Mouse (Mus musculus): ENCODE measurements at regions not wholly inside any gene's neighbourhood (a gene's known extent, or its start where the extent isn't known, plus 50 kb on each side); places are given as distances from the start of the nearest gene placed in this dataset.

GRCm38 (mm10) chr9:79392020-79392419, 326.6 kb downstream of the Col12a1 start:
- no peak for DNase-seq (ENCODE audit: low read depth, low spot score)

GRCm38 (mm10) chr9:79414989-79415388, 303.6 kb downstream of the Col12a1 start:
- DNase-seq (ENCODE audit: low read depth, low spot score), result no peak

- no peak for DNase-seq (ENCODE audit: low read depth, low spot score)
Measured at GRCm38 (mm10) chr9:79430417-79430816, 288.2 kb downstream of the Col12a1 start.

- no peak for DNase-seq (ENCODE audit: low read depth, low spot score)
Measured at GRCm38 (mm10) chr9:79437636-79438035, 281.0 kb downstream of the Col12a1 start.

GRCm38 (mm10) chr9:79439233-79439960, 279.2 kb downstream of the Col12a1 start:
- no peak for DNase-seq (ENCODE audit: low read depth, low spot score)

GRCm38 (mm10) chr9:79455226-79455625, 263.4 kb downstream of the Col12a1 start:
- no peak for DNase-seq (ENCODE audit: low read depth, low spot score)

- DNase-seq (ENCODE audit: low read depth, low spot score), result no peak
Measured at GRCm38 (mm10) chr9:79479118-79479517, 239.5 kb downstream of the Col12a1 start.

GRCm38 (mm10) chr9:79500253-79500652, 218.4 kb downstream of the Col12a1 start:
- DNase-seq (ENCODE audit: low read depth, low spot score), result no peak

GRCm38 (mm10) chr9:79502034-79502433, 216.6 kb downstream of the Col12a1 start:
- DNase-seq (ENCODE audit: low read depth, low spot score), result no peak

- no peak for DNase-seq (ENCODE audit: low read depth, low spot score)
Measured at GRCm38 (mm10) chr9:79516384-79516783, 202.2 kb downstream of the Col12a1 start.

- DNase-seq (ENCODE audit: low read depth, low spot score), result no peak
Measured at GRCm38 (mm10) chr9:79517461-79517860, 201.2 kb downstream of the Col12a1 start.

- DNase-seq (ENCODE audit: low read depth, low spot score), result no peak
Measured at GRCm38 (mm10) chr9:79518640-79519039, 200.0 kb downstream of the Col12a1 start.

GRCm38 (mm10) chr9:79520498-79520897, 198.1 kb downstream of the Col12a1 start:
- no peak for DNase-seq (ENCODE audit: low read depth, low spot score)

GRCm38 (mm10) chr9:79523054-79523453, 195.6 kb downstream of the Col12a1 start:
- no peak for DNase-seq (ENCODE audit: low read depth, low spot score)

- DNase-seq (ENCODE audit: low read depth, low spot score), result no peak
Measured at GRCm38 (mm10) chr9:79525000-79525399, 193.6 kb downstream of the Col12a1 start.

- no peak for DNase-seq (ENCODE audit: low read depth, low spot score)
Measured at GRCm38 (mm10) chr9:79526390-79526789, 192.2 kb downstream of the Col12a1 start.

- no peak for DNase-seq (ENCODE audit: low read depth, low spot score)
Measured at GRCm38 (mm10) chr9:79527331-79527730, 191.3 kb downstream of the Col12a1 start.
